Mouse (Mus musculus): ENCODE results near the gene Trim65. TPM values are rescaled to one million over a fixed set of nuclear protein-coding genes. Genes with fewer than 3 reads are reported as not detected.

Gene Trim65
- total and polyA plus RNA-seq, 3 experiments, result 0.66 to 2.0 (median 1.4) TPM

DNA sequence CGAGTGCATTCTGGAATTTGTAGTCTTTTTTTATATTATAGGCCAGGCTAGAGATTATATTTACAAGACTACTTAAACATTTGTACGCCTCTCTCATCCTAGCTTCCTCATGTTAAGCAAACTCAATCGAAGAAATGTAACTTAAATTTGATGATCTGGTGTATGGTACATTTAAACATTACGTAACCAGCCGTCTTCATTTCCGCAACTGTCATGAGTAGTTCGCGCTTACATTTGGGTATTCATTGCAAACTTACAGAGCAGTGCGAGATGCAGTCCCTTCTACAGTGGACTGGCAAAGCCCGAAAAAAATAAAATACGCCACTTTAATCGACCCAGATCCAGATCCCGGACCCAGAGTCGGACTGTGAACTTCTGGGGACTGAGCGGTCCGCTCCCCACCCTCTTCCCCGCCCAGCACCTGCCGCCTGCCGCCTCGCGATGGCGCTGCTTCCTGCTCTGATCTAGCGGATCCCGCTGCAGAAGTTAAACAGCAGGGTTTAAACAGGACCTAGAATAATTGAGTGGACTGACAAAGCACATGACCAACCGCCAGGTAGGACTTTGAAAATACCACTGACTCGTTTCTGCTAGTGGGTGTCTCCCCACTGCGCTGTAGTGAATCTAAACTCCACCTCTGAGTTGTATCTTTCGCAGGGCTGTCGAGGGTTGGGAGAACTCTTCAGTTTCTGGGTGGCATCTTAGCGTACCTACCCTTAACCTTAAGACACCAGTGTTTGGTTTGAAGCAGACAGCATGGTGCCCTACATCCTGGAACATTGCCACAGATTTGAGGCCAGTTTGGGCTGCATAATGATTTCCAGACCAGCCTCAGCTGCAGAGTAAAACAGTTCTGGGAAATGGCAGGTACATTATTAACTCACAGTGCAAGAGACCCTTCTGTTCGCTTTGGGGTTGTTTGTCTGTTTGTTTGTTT lies 43.5 kb downstream of the Trim65 start:
- Histone ChIP-seq H3K27me3 (replicated peaks) (no peaks in the 10 kb centered on the region), H3K79me2 (replicated peaks; ENCODE audit: control insufficient read depth, extremely low read depth, insufficient read depth, poor library complexity, severe bottlenecking) (peaks cover 16% of the 10 kb centered on the region), H3K4me2 (ENCODE audit: insufficient read depth, low read depth, poor library complexity, severe bottlenecking) (peak overlapping the region; percentile 86), H3K36me3 (replicated peaks in 1 of 2; ENCODE audit: control insufficient read depth in 1 of 2, insufficient read depth in 1 of 2, low read length in 1 of 2) (peaks cover 15 to 31% of the 10 kb centered on the region in 2 experiments), H3K9ac (ENCODE audit: insufficient read depth, low read depth) (peak overlapping the region; percentile 58), H3K4me1 (ENCODE audit: control insufficient read depth in 1 of 2, insufficient read depth in 2 of 2) (peaks cover 3 to 35% of the 10 kb centered on the region in 2 experiments), H3K27ac (ENCODE audit: insufficient read depth, low read depth) (peak overlapping the region; percentile 46), H3K4me3 (replicated peaks in 1 of 3; ENCODE audit: low read depth in 2 of 3, low read length in 2 of 3, poor library complexity in 1 of 3) (peak overlapping the region; percentile 51 to 96 (median 63)), H3K9me3 (replicated peaks; ENCODE audit: low read length) (no peaks in the 10 kb centered on the region)
- dilution Hi-C loops (cut with MboI; ENCODE audit: extremely low pct_ligation_motif_present, extremely low pct_unique_long_range_greater_than_20kb, low sequenced_read_pairs) (no loop called here), in situ Hi-C loops (cut with MboI; ENCODE audit: low pct_ligation_motif_present, low pct_unique_long_range_greater_than_20kb, low sequenced_read_pairs) (loop anchor here (5.0 kb wide), 1 partner anchor 45 kb away; the partner anchor contains the start of gene Trim65)
- peak; percentile 90 for DNase-seq (ENCODE audit: extremely low read depth)
- TF ChIP-seq MAZ (IDR thresholded peaks at IDR 0.05; ENCODE audit: low read depth, low read length) (peak; percentile 89), ZMIZ1 (IDR thresholded peaks at IDR 0.05; ENCODE audit: low read depth, low read length) (0 out of 2 replicates have a peak, but pooled peaks have one; percentile 59), MXI1 (IDR thresholded peaks at IDR 0.05; ENCODE audit: low read depth, low read length) (peak; percentile 87), RCOR1 (conservative IDR thresholded peaks at IDR 0.05; ENCODE audit: low read depth, low read length) (no peak), ZKSCAN1 (IDR thresholded peaks at IDR 0.05; ENCODE audit: borderline replicate concordance, low read depth, low read length) (no peak), TCF12 (IDR thresholded peaks at IDR 0.05; ENCODE audit: low read depth, low read length) (peak; percentile 78), CTCF (conservative IDR thresholded peaks at IDR 0.05 in 1 of 2, IDR thresholded peaks at IDR 0.05 in 1 of 2; ENCODE audit: low read depth in 2 of 2, low read length in 2 of 2) (peak; percentile 8 to 94; a peak in 2 of 4 replicates), JUND (conservative IDR thresholded peaks at IDR 0.05; ENCODE audit: low read depth, low read length) (peak; percentile 62; the same call in 1 of the 2 replicates), ELF1 (IDR thresholded peaks at IDR 0.05; ENCODE audit: low read depth, low read length) (no peak; the same call in none of the 2 replicates), GABPA (IDR thresholded peaks at IDR 0.05; ENCODE audit: insufficient replicate concordance, low read depth, low read length) (no peak), KAT2A (IDR thresholded peaks at IDR 0.05; ENCODE audit: insufficient replicate concordance, low read length) (no peak), EP300 (IDR thresholded peaks at IDR 0.05; ENCODE audit: low read length) (no peak), ZC3H11A (IDR thresholded peaks at IDR 0.05; ENCODE audit: low read depth, low read length) (peak; percentile 22), ZNF384 (IDR thresholded peaks at IDR 0.05; ENCODE audit: low read depth, low read length) (0 out of 2 replicates have a peak, but pooled peaks have one; percentile 22), PAX5 (IDR thresholded peaks at IDR 0.05; ENCODE audit: low read length) (no peak), UBTF (IDR thresholded peaks at IDR 0.05; ENCODE audit: low read depth, low read length) (peak; percentile 56; the same call in 1 of the 2 replicates), RAD21 (IDR thresholded peaks at IDR 0.05; ENCODE audit: low read depth, low read length) (peak; percentile 74), TBP (conservative IDR thresholded peaks at IDR 0.05; ENCODE audit: low read depth, low read length) (no peak), IRF4 (IDR thresholded peaks at IDR 0.05; ENCODE audit: low read depth, low read length) (peak; percentile 78), SIN3A (IDR thresholded peaks at IDR 0.05; ENCODE audit: low read length) (peak; percentile 26), MYC (IDR thresholded peaks at IDR 0.05; ENCODE audit: low read depth, low read length) (peak; percentile 76; the same call in 1 of the 2 replicates), MAFK (IDR thresholded peaks at IDR 0.05; ENCODE audit: insufficient replicate concordance, low read length) (no peak), POLR2A (IDR thresholded peaks at IDR 0.05; ENCODE audit: low read depth, low read length) (peak; percentile 66), NELFE (IDR thresholded peaks at IDR 0.05; ENCODE audit: low read depth, low read length) (peak; percentile 90), MEF2A (IDR thresholded peaks at IDR 0.05; ENCODE audit: borderline replicate concordance, low read depth, low read length) (peak; percentile 52; the same call in 1 of the 2 replicates), ETS1 (conservative IDR thresholded peaks at IDR 0.05; ENCODE audit: low read depth, low read length) (0 out of 2 replicates have a peak, but pooled peaks have one; percentile 39), MAX (IDR thresholded peaks at IDR 0.05; ENCODE audit: low read length) (peak; percentile 92), USF1 (IDR thresholded peaks at IDR 0.05; ENCODE audit: low read depth, low read length) (peak; percentile 63), E2F4 (IDR thresholded peaks at IDR 0.05; ENCODE audit: insufficient replicate concordance, low read depth, low read length) (0 out of 2 replicates have a peak, but pooled peaks have one; percentile 16), CHD2 (IDR thresholded peaks at IDR 0.05; ENCODE audit: low read length) (no peak), SMC3 (IDR thresholded peaks at IDR 0.05; ENCODE audit: low read depth, low read length) (peak; percentile 70), BHLHE40 (IDR thresholded peaks at IDR 0.05; ENCODE audit: low read depth, low read length) (peak; percentile 79), POLR2AphosphoS2 (IDR thresholded peaks at IDR 0.05; ENCODE audit: low read depth, low read length) (0 out of 2 replicates have a peak, but pooled peaks have one; percentile 54), HCFC1 (IDR thresholded peaks at IDR 0.05; ENCODE audit: low read depth, low read length) (peak; percentile 40), NRF1 (IDR thresholded peaks at IDR 0.05; ENCODE audit: low read depth, low read length) (peak; percentile 56; the same call in 1 of the 2 replicates)
